Mouse (Mus musculus) lung, adult 2 months (tissue): ENCODE results near the gene Sstr4. TPM values are rescaled to one million over a fixed set of nuclear protein-coding genes. Genes with fewer than 3 reads are reported as not detected.

Experiments
- DNase-seq: peaks from one replicate; pipeline ENCODE4 v3.0.0; 2022
- H3K4me1 ChIP-seq: fragments of 200-500 bp; 2 replicates; pipeline ENCODE4 v1.6.1; 2011; ENCODE audit warnings: low read length; ENCODE audit not compliant: control insufficient read depth, insufficient read depth
- H3K4me3 ChIP-seq: fragments of 200-500 bp; replicated peaks from 2 replicates; pipeline ENCODE3; 2011; ENCODE audit warnings: low read depth, mild to moderate bottlenecking, control low read depth, low read length; ENCODE audit errors: extremely low read depth
- CTCF ChIP-seq: fragments of 200-500 bp; IDR thresholded peaks from 2 replicates; pipeline ENCODE4 v1.5.1; 2011; ENCODE audit warnings: mild to moderate bottlenecking, low read length, control low read depth; ENCODE audit not compliant: insufficient read depth
- POLR2A ChIP-seq: fragments of 200-500 bp; IDR thresholded peaks from 2 replicates; pipeline ENCODE4 v1.6.1; 2011; ENCODE audit warnings: low read depth, mild to moderate bottlenecking, control low read depth, low read length, borderline replicate concordance; ENCODE audit errors: extremely low read depth
- WGBS: fragments of 180-500 bp; shearing (Covaris S2); methylation state at CpG from one replicate; pipeline ENCODE4 v1.1.7; 2018; 5-methylcytosine and 5-hydroxymethylcytosine counted together
- polyA plus RNA-seq: library from polyadenylated mRNA; depleted of rRNA; stranded (reverse); fragments of >200 nt; gene quantifications from 2 replicates; pipeline ENCODE4 v1.2.3, GENCODE M21; 2012; rRNA removed

Sstr4 gene
- 8.3 and 10.8 TPM in 2 replicates for polyA plus RNA-seq

GRCm38 (mm10) chr2:148395131-148396051 lies at the start of gene Sstr4:
Gene Sstr4, plus strand, starts transcription at chr2:148395344.
- TF ChIP-seq POLR2A, result peak; percentile 35; the same call in 1 of the 2 replicates
- peak; percentile 45 for TF ChIP-seq CTCF
- peaks cover 22% of the 10 kb centered on the region for H3K4me1 ChIP-seq
- DNase-seq, result peak; percentile 37
- WGBS, result 21% methylated on average over 83 of the region's 83 CpGs
- H3K4me3 ChIP-seq, result peak within 1 kb of the TSS; percentile 29

GRCm38 (mm10) chr2:148345373-148345772 lies 49.8 kb upstream of the Sstr4 start:
- no peak overlapping the region for H3K4me3 ChIP-seq
- no peak for TF ChIP-seq POLR2A
- no peak for TF ChIP-seq CTCF
- H3K4me1 ChIP-seq, result peaks cover 16% of the 10 kb centered on the region
- DNase-seq, result no peak

- Histone ChIP-seq H3K4me3 (no peak overlapping the region), H3K4me1 (peaks cover 16% of the 10 kb centered on the region)
- no peak for TF ChIP-seq POLR2A
- no peak for TF ChIP-seq CTCF
- 90% methylated on average over 1 of the region's 1 CpGs for WGBS
- no peak for DNase-seq
Measured at GRCm38 (mm10) chr2:148346976-148347375, 48.2 kb upstream of the Sstr4 start.

- 73% methylated on average over 4 of the region's 4 CpGs for WGBS
- no peak for DNase-seq
- TF ChIP-seq POLR2A, result no peak
- TF ChIP-seq CTCF, result no peak
- no peak overlapping the region for H3K4me3 ChIP-seq
- peaks cover 12% of the 10 kb centered on the region for H3K4me1 ChIP-seq
Measured at GRCm38 (mm10) chr2:148349509-148350307, 45.4 kb upstream of the Sstr4 start.

- 54% methylated on average over 2 of the region's 2 CpGs for WGBS
- no peak for TF ChIP-seq CTCF
- TF ChIP-seq POLR2A, result no peak
Measured at GRCm38 (mm10) chr2:148350460-148350859, 44.7 kb upstream of the Sstr4 start.

GRCm38 (mm10) chr2:148352655-148353054 lies 42.5 kb upstream of the Sstr4 start:
- Histone ChIP-seq H3K4me1 (peaks cover 3% of the 10 kb centered on the region; the same call in 1 of the 2 replicates), H3K4me3 (no peak overlapping the region)
- WGBS, result 51% methylated on average over 1 of the region's 1 CpGs
- no peak for DNase-seq
- TF ChIP-seq CTCF (no peak), POLR2A (no peak)

More at GRCm38 (mm10) chr2:148350460-148350859, 44.7 kb upstream of the Sstr4 start:
- peaks cover 9% of the 10 kb centered on the region for H3K4me1 ChIP-seq
- H3K4me3 ChIP-seq, result no peak overlapping the region
- DNase-seq, result no peak

GRCm38 (mm10) chr2:148357145-148357544 lies 38.0 kb upstream of the Sstr4 start:
- Histone ChIP-seq H3K4me3 (no peak overlapping the region), H3K4me1 (peaks cover 4% of the 10 kb centered on the region; the same call in 1 of the 2 replicates)
- TF ChIP-seq POLR2A, result no peak
- no peak for TF ChIP-seq CTCF
- 91% methylated on average over 1 of the region's 1 CpGs for WGBS
- no peak for DNase-seq

GRCm38 (mm10) chr2:148364536-148364935 lies 30.6 kb upstream of the Sstr4 start:
- no peak for DNase-seq
- Histone ChIP-seq H3K4me3 (no peak overlapping the region), H3K4me1 (peaks cover 9% of the 10 kb centered on the region; the same call in 1 of the 2 replicates)
- 82% methylated on average over 3 of the region's 3 CpGs for WGBS
- TF ChIP-seq POLR2A (no peak), CTCF (no peak)

GRCm38 (mm10) chr2:148365227-148365626 lies 29.9 kb upstream of the Sstr4 start:
- Histone ChIP-seq H3K4me1 (peaks cover 9% of the 10 kb centered on the region; the same call in 1 of the 2 replicates), H3K4me3 (no peak overlapping the region)
- no peak for DNase-seq
- TF ChIP-seq POLR2A (no peak), CTCF (no peak)
- 28% methylated on average over 1 of the region's 1 CpGs for WGBS
